Mouse (Mus musculus) adrenal gland, postnatal 36 days (tissue): ENCODE results near the gene Supt3. TPM values are rescaled to one million over a fixed set of nuclear protein-coding genes. Genes with fewer than 3 reads are reported as not detected.

Experiments
- DNase-seq, 2 experiments: peaks; one replicate each; pipeline ENCODE4 v3.0.0; 2021; ENCODE audit warnings: mixed read lengths in 1 of 2
- total RNA-seq, 2 experiments: library from RNA; stranded (reverse); gene quantifications; 2 replicates each; pipeline ENCODE4 v1.2.3; 2021

Supt3 gene
- total RNA-seq, 2 experiments from 2014 or later, result 24.7 to 34.0 TPM

GRCm38 (mm10) chr17:44782366-44782765 lies 5.4 kb downstream of the Supt3 start:
- DNase-seq, result no peak

- DNase-seq, result no peak
Measured at GRCm38 (mm10) chr17:44783143-44783542, 6.2 kb downstream of the Supt3 start.

- peak; percentile 10 to 30 for DNase-seq
Measured at GRCm38 (mm10) chr17:44788982-44789747, 12.2 kb downstream of the Supt3 start.

GRCm38 (mm10) chr17:44792218-44792917 lies 15.4 kb downstream of the Supt3 start:
- DNase-seq, result no peak

GRCm38 (mm10) chr17:44797331-44797730 lies 20.4 kb downstream of the Supt3 start:
- peak; percentile 53 to 58 for DNase-seq

GRCm38 (mm10) chr17:44807031-44807430 lies 30.1 kb downstream of the Supt3 start:
- no peak for DNase-seq

- DNase-seq, result no peak
Measured at GRCm38 (mm10) chr17:44814508-44815175, 37.7 kb downstream of the Supt3 start, which contains the start of gene Runx2. Runx2 (minus strand) TSS chr17:44814797.

- no peak for DNase-seq
Measured at GRCm38 (mm10) chr17:44818825-44819224, 41.9 kb downstream of the Supt3 start.

GRCm38 (mm10) chr17:44819816-44820215 lies 42.9 kb downstream of the Supt3 start:
- DNase-seq, result no peak

GRCm38 (mm10) chr17:44821940-44822339 lies 45.0 kb downstream of the Supt3 start:
- DNase-seq, result no peak

GRCm38 (mm10) chr17:44827124-44827523 lies 50.2 kb downstream of the Supt3 start:
- no peak for DNase-seq

- no peak for DNase-seq
Measured at GRCm38 (mm10) chr17:44827964-44828363, 51.0 kb downstream of the Supt3 start.

GRCm38 (mm10) chr17:44829587-44829986 lies 52.6 kb downstream of the Supt3 start:
- no peak for DNase-seq

- no peak for DNase-seq
Measured at GRCm38 (mm10) chr17:44831201-44831600, 54.2 kb downstream of the Supt3 start.

GRCm38 (mm10) chr17:44842184-44842583 lies 65.2 kb downstream of the Supt3 start:
- no peak for DNase-seq

GRCm38 (mm10) chr17:44863165-44863564 lies 86.2 kb downstream of the Supt3 start:
- DNase-seq, result no peak

GRCm38 (mm10) chr17:44893592-44893991 lies 116.6 kb downstream of the Supt3 start:
- no peak for DNase-seq

GRCm38 (mm10) chr17:44943536-44944090 lies 166.7 kb downstream of the Supt3 start:
- DNase-seq, result peak; percentile 44 to 56

- peak; percentile 17 to 20 for DNase-seq
Measured at GRCm38 (mm10) chr17:44945333-44945732, 168.4 kb downstream of the Supt3 start.

GRCm38 (mm10) chr17:44948321-44948720 lies 171.4 kb downstream of the Supt3 start:
- peak; percentile 45 to 53 for DNase-seq

GRCm38 (mm10) chr17:44956671-44957070 lies 179.7 kb downstream of the Supt3 start:
- DNase-seq, result no peak

GRCm38 (mm10) chr17:44963051-44963798 lies 186.3 kb downstream of the Supt3 start:
- DNase-seq, result no peak
